Mouse (Mus musculus): ENCODE results near the gene Unc5b. TPM values are rescaled to one million over a fixed set of nuclear protein-coding genes. Genes with fewer than 3 reads are reported as not detected.

Gene Unc5b
- polyA plus RNA-seq, 1 experiment from 2014 or later: 10.5 TPM

GRCm38 (mm10) chr10:60716449-60716848, 114.9 kb downstream of the Unc5b start:
- 85% methylated on average over 3 of the region's 3 CpGs for WGBS
- Histone ChIP-seq H3K27me3 (ENCODE audit: insufficient read depth, low read length) (no peaks in the 10 kb centered on the region), H3K4me3 (ENCODE audit: low read length) (no peak overlapping the region), H3K4me2 (replicated peaks; ENCODE audit: low read depth, low read length) (no peak overlapping the region), H3K4me1 (ENCODE audit: insufficient read depth, low read length) (no peaks in the 10 kb centered on the region), H3K27ac (ENCODE audit: low read length) (no peak overlapping the region), H3K9ac (replicated peaks; ENCODE audit: low read length) (no peak overlapping the region), H3K36me3 (ENCODE audit: insufficient read depth, low read length) (peaks cover 32% of the 10 kb centered on the region), H3K9me3 (ENCODE audit: low read length) (peaks cover 9% of the 10 kb centered on the region)
- ATAC-seq (ENCODE audit: low FRiP score, low TSS enrichment): no peak

Other genes starting within 250 kb of the Unc5b start
- 0.50 and 0.82 TPM in 2 replicates for gene Cdh23, start 135.1 kb downstream of the Unc5b start, polyA plus RNA-seq (2015; fragmentation: Nextera tagmentation; extraction: Ambion mirVana)
- gene Slc29a3, start 78.8 kb downstream of the Unc5b start, polyA plus RNA-seq (2015; fragmentation: Nextera tagmentation; extraction: Ambion mirVana): 14.0 and 14.5 TPM in 2 replicates